In the genomic region with DNA sequence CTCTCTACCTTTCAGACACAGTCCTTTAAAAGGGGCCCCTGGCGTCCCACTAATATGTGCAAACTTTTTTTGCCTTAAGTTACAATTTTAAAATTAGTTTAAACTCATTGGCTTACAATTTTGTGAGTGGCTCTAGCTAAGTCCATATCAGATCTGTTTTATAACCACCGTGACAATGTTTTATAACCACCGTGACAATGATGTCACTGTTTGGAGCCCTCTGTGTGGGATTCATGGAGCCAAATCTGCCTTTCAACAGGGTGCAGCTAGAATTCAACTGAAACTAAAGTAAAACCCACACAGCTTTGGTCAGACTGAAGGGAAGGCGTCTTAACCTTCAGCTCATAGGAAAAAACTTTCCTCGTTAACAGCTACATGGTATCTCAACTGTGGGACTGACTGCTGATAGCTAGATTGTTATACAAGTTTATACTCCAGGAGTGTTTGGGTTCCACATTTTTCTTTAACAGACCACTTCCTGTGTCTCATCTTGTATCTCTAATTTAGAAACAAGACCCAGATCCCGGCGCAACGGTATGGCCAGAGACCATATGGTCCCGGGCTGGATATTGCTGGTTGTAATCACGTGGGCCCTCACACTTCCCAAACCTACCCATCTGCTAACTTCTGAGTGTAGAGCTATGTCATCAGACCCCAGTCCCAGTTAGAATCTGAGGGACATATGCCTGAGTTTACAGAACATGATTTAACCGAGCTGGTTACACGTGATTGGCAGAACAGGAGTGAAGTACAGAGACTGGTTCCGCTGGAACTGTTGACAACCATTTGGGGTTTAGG, we compare ENCODE assay signal across 29 mouse cellular contexts.
DNase-seq lines count a peak whose midpoint lies in the region; ATAC-seq and TF ChIP-seq lines count a peak whose summit lies in the region.
"Had no signal": no experiment of that assay in that cellular context is flagged by ENCODE, and none has a peak within 500 bp of the region (broad histone marks: within the 10 kb centered on the region; RNA-seq: fewer than 3 reads in every experiment).

No protein-coding gene starts in this region.

- H3K9me3 ChIP-seq in forebrain, postnatal 0 days (ENCODE audit: low read length), result no peaks in the 10 kb centered on the region
- no peaks in the 10 kb centered on the region for H3K9me3 ChIP-seq in forebrain, embryonic 11.5 days (ENCODE audit: control insufficient read depth, low read length)
- H3K9me3 ChIP-seq: limb, embryonic 15.5 days had no signal

- no peaks in the 10 kb centered on the region for H3K27me3 ChIP-seq in forebrain, postnatal 0 days (ENCODE audit: insufficient read depth, low read length)
- H3K27me3 ChIP-seq in forebrain, embryonic 11.5 days (ENCODE audit: control insufficient read depth, insufficient read depth, low read length), result no peaks in the 10 kb centered on the region
- H3K27me3 ChIP-seq: embryonic facial prominence, embryonic 13.5 days; hindbrain, embryonic 13.5 days; limb, embryonic 15.5 days; liver, embryonic 13.5 days; Patski had no signal

- 83% methylated on average over 13 of the region's 13 CpGs for WGBS in forebrain, postnatal 0 days
- WGBS in forebrain, embryonic 11.5 days, result 89% methylated on average over 13 of the region's 13 CpGs

- no peak for TF ChIP-seq CTCF in forebrain, postnatal 0 days (IDR thresholded peaks at IDR 0.05; ENCODE audit: low read depth)

- H3K27ac ChIP-seq in forebrain, postnatal 0 days (ENCODE audit: low read depth, low read length), result no peak overlapping the region
- H3K27ac ChIP-seq in forebrain, embryonic 11.5 days (ENCODE audit: low read depth, low read length), result no peak overlapping the region
- H3K27ac ChIP-seq: embryonic facial prominence, embryonic 13.5 days; hindbrain, embryonic 13.5 days; kidney, postnatal 0 days; limb, embryonic 15.5 days; liver, embryonic 13.5 days; macrophage had no signal

- H3K4me1 ChIP-seq in forebrain, postnatal 0 days (ENCODE audit: insufficient read depth), result no peaks in the 10 kb centered on the region
- no peaks in the 10 kb centered on the region for H3K4me1 ChIP-seq in forebrain, embryonic 11.5 days (replicated peaks; ENCODE audit: control insufficient read depth, insufficient read depth, low read length)
- H3K4me1 ChIP-seq: hindbrain, embryonic 13.5 days; limb, embryonic 15.5 days; liver, embryonic 13.5 days had no signal

- no peak for DNase-seq in forebrain, postnatal 0 days
- DNase-seq in forebrain, embryonic 11.5 days (ENCODE audit: low spot score), result no peak
- peak; percentile 45 to 49 for DNase-seq in left cerebral cortex, postnatal 14 days (ENCODE audit: low spot score in 2 of 2)
- DNase-seq in left cerebral cortex, adult 11 months (ENCODE audit: low spot score), result no peak
- DNase-seq in right cerebral cortex, postnatal 10 days (ENCODE audit: low spot score in 2 of 2), result peak; percentile 49 to 70
- DNase-seq in right cerebral cortex, postnatal 4 days, result no peak
- no peak for DNase-seq in urinary bladder, adult 2 months (ENCODE audit: low spot score)
- DNase-seq: adrenal gland, postnatal 14 days; cerebellum, adult 11-12 months; cerebellum, adult 9-11 months; embryo, embryonic 11 days; gastrocnemius, postnatal 10 days; heart, postnatal 4 days; kidney, adult 8-10 months; kidney, postnatal 4 days; liver, embryonic 13.5 days; lung, adult 18-20 months had no signal

- H3K4me2 ChIP-seq in forebrain, postnatal 0 days (ENCODE audit: low read depth), result no peak overlapping the region
- H3K4me2 ChIP-seq in forebrain, embryonic 11.5 days (ENCODE audit: low read depth, low read length, severe bottlenecking), result no peak overlapping the region
- H3K4me2 ChIP-seq: embryonic facial prominence, embryonic 13.5 days; heart, embryonic 11.5 days; hindbrain, embryonic 13.5 days; limb, embryonic 15.5 days; liver, embryonic 13.5 days had no signal

- peak; percentile 48; the same call in 1 of the 2 replicates for ATAC-seq in forebrain, postnatal 0 days
- no peak for ATAC-seq in forebrain, embryonic 11.5 days (replicated peaks; ENCODE audit: low FRiP score)
- ATAC-seq in erythroblast, adult 5-6 weeks (replicated peaks; ENCODE audit: low FRiP score, poor library complexity, severe bottlenecking), result no peak
- ATAC-seq: forebrain, embryonic 14.5 days; intestine, embryonic 16.5 days; lung, postnatal 0 days; Patski had no signal

- H3K9ac ChIP-seq in forebrain, postnatal 0 days, result no peak overlapping the region
- no peak overlapping the region for H3K9ac ChIP-seq in forebrain, embryonic 11.5 days (ENCODE audit: low read length)
- H3K9ac ChIP-seq: embryonic facial prominence, embryonic 13.5 days; hindbrain, embryonic 13.5 days; limb, embryonic 15.5 days; liver, embryonic 13.5 days had no signal

- intact Hi-C loops in left cerebral cortex, postnatal 14 days (cut with DNase I), result no loop called here

- H3K36me3 ChIP-seq in forebrain, postnatal 0 days (ENCODE audit: insufficient read depth), result no peaks in the 10 kb centered on the region
- H3K36me3 ChIP-seq in forebrain, embryonic 11.5 days (ENCODE audit: control insufficient read depth, insufficient read depth, low read length), result no peaks in the 10 kb centered on the region
- H3K36me3 ChIP-seq: embryonic facial prominence, embryonic 13.5 days; G1E; hindbrain, embryonic 13.5 days; limb, embryonic 15.5 days; liver, embryonic 13.5 days had no signal

- H3K4me3 ChIP-seq in forebrain, postnatal 0 days (ENCODE audit: low read depth, low read length), result no peak overlapping the region
- no peak overlapping the region for H3K4me3 ChIP-seq in forebrain, embryonic 11.5 days (ENCODE audit: low read depth, low read length)
- H3K4me3 ChIP-seq: embryonic facial prominence, embryonic 13.5 days; hindbrain, embryonic 13.5 days; limb, embryonic 15.5 days; liver, embryonic 13.5 days had no signal

Comparison
In these comparisons a context has a peak if more than half of its experiments do, and no peak if none do; other contexts are left out.
1. DNase-seq: peak in left cerebral cortex, postnatal 14 days (2 of 2) and right cerebral cortex, postnatal 10 days (2 of 2); none in forebrain, postnatal 0 days (single experiment), forebrain, embryonic 11.5 days (single experiment), left cerebral cortex, adult 11 months (single experiment), right cerebral cortex, postnatal 4 days (single experiment) and urinary bladder, adult 2 months (single experiment).